Mouse (Mus musculus) neural tube, embryonic 14.5 days (tissue): ENCODE measurements around the gene Anapc7. TPM values are rescaled to one million over a fixed set of nuclear protein-coding genes. Genes with fewer than 3 reads are reported as not detected.

Source experiments
- ATAC-seq: fragments of 200-750 bp; cut with Nextera tagmentation; 2 replicates; pipeline ENCODE4 v1.8.0; 2017; ENCODE audit warnings: low read depth, mild to moderate bottlenecking, moderate TSS enrichment, moderate library complexity
- H3K27ac ChIP-seq: fragments of 300-500 bp; sonication (generic); 2 replicates; pipeline ENCODE4 v1.5.1; 2014; ENCODE audit warnings: low read depth, mild to moderate bottlenecking, control low read depth, low read length, moderate library complexity, mixed read lengths
- H3K27me3 ChIP-seq: fragments of 300-500 bp; sonication (generic); 2 replicates; pipeline ENCODE4 v1.6.1; 2014; ENCODE audit warnings: low read length; ENCODE audit not compliant: control insufficient read depth, insufficient read depth
- H3K36me3 ChIP-seq: fragments of 300-500 bp; sonication (generic); 2 replicates; pipeline ENCODE4 v1.6.1; 2014; ENCODE audit warnings: low read length, mixed read lengths; ENCODE audit not compliant: control insufficient read depth, insufficient read depth
- H3K4me1 ChIP-seq: fragments of 300-500 bp; sonication (generic); 2 replicates; pipeline ENCODE4 v1.6.1; 2014; ENCODE audit warnings: low read length; ENCODE audit not compliant: control insufficient read depth, insufficient read depth
- H3K4me2 ChIP-seq: fragments of 300-500 bp; sonication (generic); 2 replicates; pipeline ENCODE4 v1.6.1; 2014; ENCODE audit warnings: mild to moderate bottlenecking, low read depth, low read length, control low read depth
- H3K4me3 ChIP-seq: fragments of 300-500 bp; sonication (generic); 2 replicates; pipeline ENCODE4 v1.5.1; 2014; ENCODE audit warnings: low read depth, low read length, control low read depth, mixed read lengths
- H3K9ac ChIP-seq: fragments of 300-500 bp; sonication (generic); replicated peaks from 2 replicates; pipeline ENCODE4 v1.6.1; 2014; ENCODE audit warnings: low read depth, mild to moderate bottlenecking, control low read depth, low read length, mixed read lengths
- H3K9me3 ChIP-seq: fragments of 300-500 bp; sonication (generic); 2 replicates; pipeline ENCODE4 v1.6.1; 2016; ENCODE audit warnings: low read length; ENCODE audit not compliant: control insufficient read depth
- WGBS: fragments of 180-500 bp; shearing (Covaris S2); extraction: QIAGEN DNeasy Blood & Tissue Kit; methylation state at CpG from one replicate; pipeline ENCODE4 v1.1.7; 2014; 5-methylcytosine and 5-hydroxymethylcytosine counted together
- polyA plus RNA-seq: library from polyadenylated mRNA; unstranded; fragments of >200 nt; fragmentation: Nextera tagmentation; extraction: Ambion mirVana; gene quantifications from 2 replicates; pipeline ENCODE4 v1.2.1, GENCODE M21; 2014

The Anapc7 gene
- polyA plus RNA-seq, 1 experiment from 2014 or later: 33.4 TPM

GRCm38 (mm10) chr5:122490148-122490547 lies 68.7 kb downstream of the Anapc7 start:
- 96% methylated on average over 2 of the region's 2 CpGs for WGBS
- ATAC-seq: no peak
- peaks cover 51% of the 10 kb centered on the region for H3K36me3 ChIP-seq
- no peak overlapping the region for H3K4me2 ChIP-seq
- H3K27ac ChIP-seq: no peak overlapping the region
- no peak overlapping the region for H3K9ac ChIP-seq
- H3K4me1 ChIP-seq: no peaks in the 10 kb centered on the region
- no peak overlapping the region for H3K4me3 ChIP-seq
- no peaks in the 10 kb centered on the region for H3K27me3 ChIP-seq
- H3K9me3 ChIP-seq: no peaks in the 10 kb centered on the region

DNA sequence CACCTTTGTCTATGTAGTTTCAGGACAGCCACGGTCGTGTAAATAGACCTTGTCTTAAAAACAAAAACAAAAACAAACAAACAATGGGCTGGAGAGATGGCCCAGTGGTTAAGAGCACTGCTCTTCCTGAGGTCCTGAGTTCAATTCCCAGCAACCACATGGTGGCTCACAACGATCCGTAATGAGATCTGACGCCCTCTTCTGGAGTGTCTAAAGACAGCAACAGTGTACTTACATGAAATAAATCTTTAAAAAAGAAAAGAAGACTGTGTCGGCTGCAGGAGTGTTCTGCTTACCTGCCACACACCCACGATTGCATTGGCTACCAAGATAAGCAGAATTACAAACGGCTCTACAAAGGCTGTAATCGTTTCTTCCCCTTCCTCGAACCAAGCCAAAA lies 69.9 kb downstream of the Anapc7 start:
- Histone ChIP-seq H3K36me3 (peaks cover 60% of the 10 kb centered on the region), H3K27ac (no peak overlapping the region), H3K27me3 (no peaks in the 10 kb centered on the region), H3K4me2 (no peak overlapping the region), H3K9ac (no peak overlapping the region), H3K4me1 (0 out of 2 replicates have a peak, but pooled peaks cover 7% of the 10 kb centered on the region), H3K4me3 (no peak overlapping the region), H3K9me3 (no peaks in the 10 kb centered on the region)
- ATAC-seq: no peak
- WGBS: 86% methylated on average over 10 of the region's 10 CpGs

- H3K4me3 ChIP-seq: no peak overlapping the region
- H3K27me3 ChIP-seq: no peaks in the 10 kb centered on the region
- peaks cover 56% of the 10 kb centered on the region for H3K36me3 ChIP-seq
- H3K9ac ChIP-seq: no peak overlapping the region
- ATAC-seq: no peak
- H3K4me2 ChIP-seq: no peak overlapping the region
- no peak overlapping the region for H3K27ac ChIP-seq
- peaks cover 11% of the 10 kb centered on the region; the same call in 1 of the 2 replicates for H3K4me1 ChIP-seq
- WGBS: 87% methylated on average over 2 of the region's 2 CpGs
- no peaks in the 10 kb centered on the region for H3K9me3 ChIP-seq
Observed at GRCm38 (mm10) chr5:122493035-122493434, 71.5 kb downstream of the Anapc7 start.

GRCm38 (mm10) chr5:122494449-122494848 lies 73.0 kb downstream of the Anapc7 start:
- no peak for ATAC-seq
- Histone ChIP-seq H3K27me3 (no peaks in the 10 kb centered on the region), H3K4me1 (peaks cover 18% of the 10 kb centered on the region), H3K27ac (no peak overlapping the region), H3K4me2 (no peak overlapping the region), H3K9me3 (no peaks in the 10 kb centered on the region), H3K4me3 (no peak overlapping the region), H3K9ac (no peak overlapping the region), H3K36me3 (peaks cover 45% of the 10 kb centered on the region)
- WGBS: 79% methylated on average over 1 of the region's 1 CpGs

Other genes starting within 250 kb of the Anapc7 start
- 0.72 and 0.84 TPM in 2 replicates for gene Hvcn1, start 214.9 kb upstream of the Anapc7 start, polyA plus RNA-seq
- gene Tctn1, start 157.2 kb upstream of the Anapc7 start, polyA plus RNA-seq: 5.5 and 7.1 TPM in 2 replicates
- gene Pptc7, start 137.3 kb upstream of the Anapc7 start, polyA plus RNA-seq: 9.2 and 9.9 TPM in 2 replicates
- 20.2 and 24.7 TPM in 2 replicates for gene Rad9b, start 67.5 kb upstream of the Anapc7 start, polyA plus RNA-seq
- gene Vps29, start 67.3 kb upstream of the Anapc7 start, polyA plus RNA-seq: 325 and 347 TPM in 2 replicates
- 44.7 and 48.2 TPM in 2 replicates for gene Gpn3, start 49.8 kb upstream of the Anapc7 start, polyA plus RNA-seq
- 146 and 158 TPM in 2 replicates for gene Fam216a, start 49.3 kb upstream of the Anapc7 start, polyA plus RNA-seq
- 46.6 and 81.6 TPM in 2 replicates for gene Arpc3, start 29.8 kb upstream of the Anapc7 start, polyA plus RNA-seq
- 76.3 and 78.4 TPM in 2 replicates for gene Atp2a2, start 80.5 kb downstream of the Anapc7 start, polyA plus RNA-seq
- 55.4 and 68.6 TPM in 2 replicates for gene Ift81, start 192.8 kb downstream of the Anapc7 start, polyA plus RNA-seq
- 3.2 and 5.3 TPM in 2 replicates for gene P2rx7, start 222.2 kb downstream of the Anapc7 start, polyA plus RNA-seq